Mouse (Mus musculus) embryo, embryonic 9.5 days (tissue): ENCODE results near the gene Marf1.
"Not testable (repeated sequence)": the region's sequence is repeated elsewhere in the genome, so short reads cannot be mapped to it uniquely, and the experiment has no call there.

Experiments used
- DNase-seq: peaks from one replicate; pipeline ENCODE4 v3.0.0-alpha.2; 2017; ENCODE audit errors: extremely low spot score

Marf1 gene

DNA sequence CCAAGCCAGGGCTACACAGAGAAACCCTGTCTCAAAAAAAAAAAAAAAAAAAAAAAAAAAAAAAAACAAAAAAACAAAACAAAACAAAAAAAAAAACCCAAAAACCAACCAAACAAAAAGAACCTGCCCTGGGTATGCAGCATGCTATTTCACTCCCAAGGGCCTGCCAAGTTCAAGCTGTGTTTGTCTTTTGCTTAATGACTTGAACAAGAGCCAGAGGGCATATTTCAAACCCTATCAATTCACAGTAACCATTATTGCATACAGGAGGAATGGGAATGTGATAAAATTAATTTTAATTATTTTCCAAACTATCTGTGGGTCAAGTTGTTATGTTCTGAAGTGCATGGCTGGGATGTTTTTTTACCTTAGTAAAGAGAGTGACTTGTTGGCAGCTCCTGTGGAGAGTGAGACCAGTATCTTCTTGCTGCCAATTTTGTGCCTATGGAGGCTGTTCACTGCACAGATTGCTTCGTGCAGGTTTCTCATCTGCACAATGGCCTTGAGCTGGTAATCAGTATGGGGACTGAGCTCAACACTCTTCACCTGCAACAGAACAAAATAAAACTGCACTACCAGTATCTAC lies 25.1 kb downstream of the Marf1 start:
- DNase-seq = no peak

DNA sequence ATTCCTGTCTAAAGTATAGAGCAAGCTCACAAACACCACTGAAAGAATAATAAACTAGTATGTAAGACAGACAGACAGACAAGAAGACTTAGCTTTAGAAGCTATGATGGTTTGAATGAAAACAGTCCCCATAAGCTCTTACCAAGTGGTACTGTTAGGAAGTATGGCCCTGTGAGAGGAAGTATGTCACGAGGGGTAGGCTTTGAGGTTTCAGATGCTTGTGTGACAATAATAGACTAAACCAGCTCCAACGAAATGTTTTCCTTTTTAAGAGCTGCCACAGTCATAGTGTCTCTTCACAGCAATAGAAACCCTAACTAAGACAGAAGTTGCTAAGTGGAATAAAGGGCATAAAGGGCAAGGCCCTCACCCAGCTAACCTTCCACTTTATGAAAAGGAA lies 28.1 kb downstream of the Marf1 start:
- no peak for DNase-seq

- DNase-seq = no peak
Measured at GRCm38 (mm10) chr16:14131838-14132237, 31.3 kb downstream of the Marf1 start.

DNA sequence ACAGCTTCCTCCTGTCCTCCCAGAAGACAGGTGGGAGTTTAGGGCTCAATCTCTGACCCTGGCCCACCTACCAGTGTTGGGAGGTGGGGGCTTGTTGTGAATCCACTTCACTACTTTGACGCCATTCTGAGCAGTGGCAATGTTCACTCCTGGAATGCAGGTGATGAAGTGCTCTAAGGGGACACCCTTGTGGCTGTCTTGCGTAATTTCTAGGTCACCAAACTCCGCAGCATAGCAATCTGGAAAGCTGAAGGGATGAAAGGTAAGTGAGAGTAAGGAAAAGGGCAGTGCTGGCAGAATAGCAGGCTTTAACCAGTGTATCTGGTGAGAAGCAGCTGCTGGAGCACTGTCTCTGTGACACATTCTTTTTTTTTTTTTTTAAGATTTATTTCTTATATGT lies 31.8 kb downstream of the Marf1 start:
- no peak for DNase-seq

GRCm38 (mm10) chr16:14130796-14131195 lies 32.4 kb downstream of the Marf1 start:
- DNase-seq = no peak

DNA sequence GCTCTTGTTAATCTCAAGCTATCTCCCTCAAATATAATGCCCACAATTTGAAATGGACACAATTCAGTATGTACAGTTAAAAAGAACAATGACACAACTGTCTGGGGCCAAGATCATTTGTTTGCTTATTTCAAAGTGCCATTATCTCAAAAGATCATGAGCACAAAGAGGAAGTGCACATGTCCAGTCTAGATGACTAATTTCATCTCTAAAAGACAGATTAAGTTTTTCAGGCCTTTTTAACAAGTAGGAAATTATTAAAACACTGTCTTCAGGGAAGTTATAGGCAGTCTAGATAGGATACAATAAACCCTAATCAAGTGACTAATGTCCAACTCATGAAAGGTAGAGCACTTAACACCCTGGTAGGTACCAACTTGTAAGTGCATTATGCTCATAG lies 34.2 kb downstream of the Marf1 start:
- no peak for DNase-seq

- no peak for DNase-seq
Measured at GRCm38 (mm10) chr16:14125253-14125652, 37.9 kb downstream of the Marf1 start.

GRCm38 (mm10) chr16:14124709-14125108 lies 38.4 kb downstream of the Marf1 start:
- DNase-seq = no peak

DNA sequence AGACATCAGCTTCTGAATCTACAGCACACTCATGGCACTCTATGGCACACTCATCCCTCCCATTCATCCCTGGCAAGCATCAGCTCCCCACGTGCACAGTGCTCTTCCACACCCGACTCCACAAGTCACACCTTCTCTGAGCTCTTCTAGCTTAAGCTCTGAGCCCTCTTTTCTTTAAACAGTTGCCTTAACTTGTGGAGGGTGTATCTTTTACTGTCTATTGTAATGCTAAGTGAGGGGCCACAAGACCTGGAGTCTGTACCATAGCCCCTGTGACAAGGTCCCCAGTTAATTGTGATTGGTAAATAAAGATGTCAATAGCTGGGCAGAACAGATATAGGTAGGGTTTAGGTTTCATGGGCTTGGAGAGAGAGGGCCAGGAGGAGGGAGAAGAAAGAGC lies 39.2 kb downstream of the Marf1 start:
- no peak for DNase-seq

- DNase-seq = no peak
Measured at GRCm38 (mm10) chr16:14122586-14122985, 40.6 kb downstream of the Marf1 start.

DNA sequence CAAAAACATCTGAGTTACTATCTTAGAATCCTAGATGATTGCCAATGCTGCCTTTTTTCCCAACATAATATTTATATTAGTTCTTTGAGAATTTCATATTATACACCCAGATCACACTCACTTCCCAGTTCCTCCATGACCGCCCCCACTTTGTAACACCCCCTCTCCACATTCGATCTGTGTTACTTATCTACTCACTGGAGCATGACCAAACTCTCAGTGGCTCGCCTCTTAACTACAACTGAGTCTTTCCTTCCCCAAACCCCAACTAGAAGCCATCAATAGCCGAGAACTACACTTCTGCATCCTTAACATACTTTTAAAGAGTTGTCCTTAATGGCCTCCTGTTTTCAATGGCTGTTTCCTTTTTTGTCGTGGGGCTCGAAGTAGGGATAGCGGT lies 41.6 kb downstream of the Marf1 start:
- no peak for DNase-seq

- DNase-seq = no peak
Measured at GRCm38 (mm10) chr16:14120941-14121340, 42.2 kb downstream of the Marf1 start.

DNA sequence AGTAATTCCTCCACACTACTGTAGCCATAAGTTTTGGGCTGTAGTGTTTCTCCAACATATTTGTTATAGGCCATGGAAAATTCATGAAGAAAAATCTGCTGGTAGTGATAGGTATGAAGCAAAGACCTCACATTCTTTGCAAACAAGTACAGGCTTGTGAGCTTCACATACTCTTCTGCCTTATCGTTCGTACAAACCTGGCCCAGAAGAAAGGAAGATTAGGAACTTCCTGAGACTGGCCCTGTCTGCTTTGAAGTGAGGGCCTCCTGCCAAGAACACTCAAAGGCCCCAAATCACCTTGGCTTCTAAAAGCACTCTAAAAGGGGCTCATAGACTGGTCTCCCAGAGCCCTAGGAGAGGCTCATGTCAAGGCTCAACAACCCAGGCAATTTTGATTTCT lies 45.9 kb downstream of the Marf1 start:
- DNase-seq = no peak

DNA sequence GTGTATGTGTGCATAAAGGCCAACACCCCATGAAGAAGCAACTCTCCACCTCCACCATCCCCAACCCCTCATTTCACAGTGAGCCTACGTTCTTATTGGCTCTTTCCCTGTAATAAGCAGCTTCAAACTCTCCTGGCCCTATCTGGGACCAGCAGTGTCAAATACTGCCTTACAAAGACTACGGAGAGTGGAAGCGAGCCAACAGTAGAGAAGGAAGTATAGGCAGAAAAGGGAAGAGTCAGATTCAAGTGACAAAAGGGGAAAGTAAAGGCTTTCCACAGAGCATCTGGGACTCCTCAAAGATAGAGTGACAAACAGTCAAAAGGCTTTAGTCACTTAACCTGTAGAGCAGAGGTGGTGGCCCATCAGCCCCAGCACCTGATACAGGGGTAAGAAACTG lies 50.4 kb downstream of the Marf1 start:
- DNase-seq = no peak

DNA sequence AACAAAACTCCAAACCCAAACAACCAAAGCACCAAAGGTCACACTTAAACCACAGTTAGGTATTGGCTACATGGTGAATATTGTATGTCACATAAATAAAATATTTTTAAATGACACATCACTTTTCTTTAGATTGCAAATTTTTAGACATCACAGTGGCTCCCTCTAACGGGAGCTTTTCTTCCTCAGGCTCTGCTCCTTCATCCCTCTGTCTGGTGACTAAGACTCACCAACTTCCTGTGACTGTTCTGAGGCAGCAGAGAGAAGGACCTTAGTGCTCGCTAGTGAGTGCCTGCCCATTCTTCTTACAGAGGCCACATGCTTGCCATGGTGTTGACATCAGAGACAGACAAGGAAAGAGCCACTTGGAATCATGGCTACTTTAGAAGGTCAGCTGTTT lies 51.0 kb downstream of the Marf1 start:
- no peak for DNase-seq

GRCm38 (mm10) chr16:14110922-14111321 lies 52.2 kb downstream of the Marf1 start:
- DNase-seq = no peak

DNA sequence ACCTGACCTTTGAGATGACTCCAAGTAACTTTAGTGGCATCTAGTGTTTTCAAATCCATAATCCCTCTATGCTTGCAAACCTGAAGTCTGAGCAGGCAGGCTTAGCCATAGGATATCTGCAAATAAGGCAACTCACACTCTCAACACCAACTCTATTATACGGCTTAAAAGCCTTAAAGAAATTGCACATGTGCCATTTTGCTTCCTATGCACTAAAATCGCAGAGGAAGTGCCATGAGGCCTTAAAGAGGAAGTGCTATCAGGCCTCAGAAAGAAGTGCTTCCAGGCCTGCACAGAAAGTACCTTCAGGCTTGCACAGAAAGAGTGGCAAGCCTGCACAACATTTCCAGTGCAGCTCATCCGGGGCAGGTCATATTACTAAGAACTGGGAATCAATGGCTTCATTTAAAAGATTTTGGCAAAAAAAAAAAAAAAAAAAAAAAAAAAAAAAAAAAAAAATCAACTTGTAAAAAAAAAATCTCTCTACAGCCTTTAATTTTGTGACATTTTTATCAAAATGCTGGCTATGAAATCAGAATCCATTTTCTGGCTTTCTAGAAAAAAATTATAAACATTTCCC lies 53.4 kb downstream of the Marf1 start:
- no peak for DNase-seq

GRCm38 (mm10) chr16:14105891-14106290 lies 57.3 kb downstream of the Marf1 start:
- DNase-seq = no peak

- DNase-seq = no peak
Measured at GRCm38 (mm10) chr16:14091771-14092170, 71.4 kb downstream of the Marf1 start.

GRCm38 (mm10) chr16:14089296-14089695 lies 73.9 kb downstream of the Marf1 start:
- DNase-seq = no peak

DNA sequence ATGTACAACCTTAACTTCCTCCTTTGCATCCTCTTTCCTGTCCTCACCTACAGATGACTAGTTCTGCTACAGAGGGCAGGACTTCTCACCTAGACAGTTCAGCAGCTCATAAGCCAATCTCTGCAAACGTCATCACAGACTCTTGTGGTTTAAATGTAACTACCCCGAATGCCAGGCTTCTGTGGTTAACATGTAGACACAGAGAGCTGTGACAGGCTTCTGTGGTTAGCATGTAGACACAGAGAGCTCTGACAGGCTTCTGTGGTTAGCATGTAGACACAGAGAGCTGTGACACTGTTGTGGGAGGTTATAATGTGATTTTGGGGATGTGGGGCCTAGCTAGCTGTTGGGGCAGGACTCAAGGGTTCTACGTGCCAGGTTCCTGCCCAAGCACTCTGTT lies 74.9 kb downstream of the Marf1 start:
- DNase-seq = no peak

GRCm38 (mm10) chr16:14082925-14083324 lies 80.2 kb downstream of the Marf1 start:
- no peak for DNase-seq

GRCm38 (mm10) chr16:14070471-14071169 lies 92.5 kb downstream of the Marf1 start:
- no peak for DNase-seq

- DNase-seq = not testable (repeated sequence)
Measured at GRCm38 (mm10) chr16:14068701-14069100, 94.5 kb downstream of the Marf1 start.
